Comparison of ENCODE assay signal across 19 mouse cellular contexts in the genomic region with DNA sequence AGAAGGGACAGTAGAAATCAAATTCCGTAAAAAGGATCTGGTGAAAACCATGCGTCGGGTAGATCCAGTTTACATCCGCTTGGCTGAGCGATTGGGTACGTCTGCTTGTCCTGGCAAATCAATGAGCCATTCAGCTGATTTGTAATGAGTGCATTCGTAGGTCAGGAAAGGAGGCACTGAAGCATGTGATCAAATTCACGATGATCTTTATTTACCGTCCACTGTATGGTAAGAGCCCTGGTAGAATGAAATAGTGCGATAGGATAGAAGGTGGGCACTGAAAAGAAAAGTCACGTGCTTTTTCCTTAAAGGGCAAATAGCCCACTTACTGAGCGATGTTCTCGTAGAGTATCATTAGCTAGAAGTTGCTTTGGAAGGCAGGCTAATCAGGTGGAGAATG.
DNase-seq lines count a peak whose midpoint lies in the region; ATAC-seq lines count a peak whose summit lies in the region.
"Had no signal": no experiment of that assay in that cellular context is flagged by ENCODE, and none has a peak within 500 bp of the region (broad histone marks: within the 10 kb centered on the region; RNA-seq: fewer than 3 reads in every experiment).

No protein-coding gene starts in this region.

- H3K27ac ChIP-seq in embryonic facial prominence, embryonic 14.5 days (replicated peaks; ENCODE audit: low read depth, low read length): no peak overlapping the region
- no peak overlapping the region for H3K27ac ChIP-seq in embryonic facial prominence, embryonic 10.5 days (replicated peaks)
- peak overlapping the region; percentile 25 for H3K27ac ChIP-seq in midbrain, embryonic 11.5 days (ENCODE audit: low read depth, low read length)
- no peak overlapping the region for H3K27ac ChIP-seq in midbrain, embryonic 16.5 days (ENCODE audit: low read length)
- peak overlapping the region; percentile 29; the same call in 1 of the 2 replicates for H3K27ac ChIP-seq in hindbrain, embryonic 14.5 days
- H3K27ac ChIP-seq: heart, embryonic 13.5 days had no signal

- no peak overlapping the region for H3K4me3 ChIP-seq in embryonic facial prominence, embryonic 14.5 days (ENCODE audit: low read depth, low read length)
- no peak overlapping the region for H3K4me3 ChIP-seq in embryonic facial prominence, embryonic 10.5 days
- H3K4me3 ChIP-seq in midbrain, embryonic 11.5 days (ENCODE audit: low read depth, low read length): no peak overlapping the region
- H3K4me3 ChIP-seq in midbrain, embryonic 16.5 days (ENCODE audit: low read depth, low read length): no peak overlapping the region
- no peak overlapping the region for H3K4me3 ChIP-seq in hindbrain, embryonic 14.5 days (replicated peaks; ENCODE audit: low read length)
- H3K4me3 ChIP-seq: heart, embryonic 13.5 days had no signal

- no peak for ATAC-seq in embryonic facial prominence, embryonic 14.5 days (ENCODE audit: low read depth)
- no peak for ATAC-seq in midbrain, embryonic 11.5 days (ENCODE audit: low FRiP score)
- no peak for ATAC-seq in midbrain, embryonic 16.5 days
- ATAC-seq in hindbrain, embryonic 14.5 days (ENCODE audit: low FRiP score): no peak
- ATAC-seq: Patski had no signal

- H3K9ac ChIP-seq in embryonic facial prominence, embryonic 14.5 days (ENCODE audit: low read depth, low read length): no peak overlapping the region
- H3K9ac ChIP-seq in midbrain, embryonic 11.5 days (ENCODE audit: low read length): no peak overlapping the region
- no peak overlapping the region for H3K9ac ChIP-seq in midbrain, embryonic 16.5 days (ENCODE audit: low read depth, low read length)
- H3K9ac ChIP-seq in hindbrain, embryonic 14.5 days: no peak overlapping the region
- H3K9ac ChIP-seq: heart, embryonic 13.5 days had no signal

- H3K36me3 ChIP-seq in embryonic facial prominence, embryonic 14.5 days (ENCODE audit: control insufficient read depth, insufficient read depth, low read length): peaks cover 27% of the 10 kb centered on the region; the same call in 1 of the 2 replicates
- H3K36me3 ChIP-seq in embryonic facial prominence, embryonic 10.5 days (replicated peaks): peaks cover 51% of the 10 kb centered on the region
- H3K36me3 ChIP-seq in midbrain, embryonic 11.5 days (ENCODE audit: control insufficient read depth, insufficient read depth, low read length): peaks cover 5% of the 10 kb centered on the region; the same call in 1 of the 2 replicates
- peaks cover 2% of the 10 kb centered on the region for H3K36me3 ChIP-seq in midbrain, embryonic 16.5 days (ENCODE audit: control insufficient read depth, insufficient read depth, low read length)
- peaks cover 18% of the 10 kb centered on the region for H3K36me3 ChIP-seq in hindbrain, embryonic 14.5 days (replicated peaks; ENCODE audit: control insufficient read depth, insufficient read depth)

- H3K4me1 ChIP-seq in embryonic facial prominence, embryonic 14.5 days (ENCODE audit: control insufficient read depth, insufficient read depth, low read length): no peaks in the 10 kb centered on the region
- peaks cover 5% of the 10 kb centered on the region; the same call in 1 of the 2 replicates for H3K4me1 ChIP-seq in embryonic facial prominence, embryonic 10.5 days
- peaks cover 9% of the 10 kb centered on the region for H3K4me1 ChIP-seq in midbrain, embryonic 11.5 days (ENCODE audit: control insufficient read depth, insufficient read depth, low read length)
- peaks cover 2% of the 10 kb centered on the region; the same call in 1 of the 2 replicates for H3K4me1 ChIP-seq in midbrain, embryonic 16.5 days (ENCODE audit: control insufficient read depth, insufficient read depth, low read length)
- H3K4me1 ChIP-seq in hindbrain, embryonic 14.5 days (replicated peaks; ENCODE audit: control insufficient read depth, insufficient read depth, low read length): peaks cover 13% of the 10 kb centered on the region
- H3K4me1 ChIP-seq: heart, embryonic 13.5 days had no signal

- H3K4me2 ChIP-seq in embryonic facial prominence, embryonic 14.5 days (ENCODE audit: low read depth, low read length): no peak overlapping the region
- no peak overlapping the region for H3K4me2 ChIP-seq in midbrain, embryonic 11.5 days
- H3K4me2 ChIP-seq in midbrain, embryonic 16.5 days (ENCODE audit: low read length): no peak overlapping the region
- no peak overlapping the region for H3K4me2 ChIP-seq in hindbrain, embryonic 14.5 days (replicated peaks)
- H3K4me2 ChIP-seq: heart, embryonic 13.5 days had no signal

- peak; percentile 26 for DNase-seq in embryonic facial prominence, embryonic 14.5 days (ENCODE audit: low spot score)
- DNase-seq in embryonic facial prominence, embryonic 10.5 days (ENCODE audit: low spot score): no peak
- DNase-seq in midbrain, embryonic 11.5 days (ENCODE audit: low spot score, missing footprints): no peak
- no peak for DNase-seq in hindbrain, embryonic 14.5 days (ENCODE audit: low spot score)
- DNase-seq in retina, postnatal 1 day: peak; percentile 81
- no peak for DNase-seq in thymus, postnatal 25 days
- DNase-seq in ovary, postnatal 14 days (ENCODE audit: low spot score): no peak
- DNase-seq: cerebellum, adult 11-12 months; cerebellum, postnatal 36 days; gastrocnemius, postnatal 36 days; heart, postnatal 4 days; kidney, adult 18-20 months; kidney, postnatal 4 days; lung, adult 2 months; lung, postnatal 4 days; thymus, adult 18-20 months had no signal

- 81% methylated on average over 13 of the region's 13 CpGs for WGBS in embryonic facial prominence, embryonic 14.5 days
- 73% methylated on average over 13 of the region's 13 CpGs for WGBS in embryonic facial prominence, embryonic 10.5 days
- 52% methylated on average over 13 of the region's 13 CpGs for WGBS in midbrain, embryonic 11.5 days
- 45% methylated on average over 13 of the region's 13 CpGs for WGBS in midbrain, embryonic 16.5 days
- 31% methylated on average over 13 of the region's 13 CpGs for WGBS in hindbrain, embryonic 14.5 days

- H3K27me3 ChIP-seq in embryonic facial prominence, embryonic 14.5 days (replicated peaks; ENCODE audit: control insufficient read depth, insufficient read depth, low read length): no peaks in the 10 kb centered on the region
- no peaks in the 10 kb centered on the region for H3K27me3 ChIP-seq in embryonic facial prominence, embryonic 10.5 days (replicated peaks; ENCODE audit: low read depth, poor library complexity, severe bottlenecking)
- H3K27me3 ChIP-seq in midbrain, embryonic 11.5 days (ENCODE audit: control insufficient read depth, insufficient read depth, low read length): no peaks in the 10 kb centered on the region
- H3K27me3 ChIP-seq in midbrain, embryonic 16.5 days (ENCODE audit: control insufficient read depth, insufficient read depth, low read depth, low read length): no peaks in the 10 kb centered on the region
- no peaks in the 10 kb centered on the region for H3K27me3 ChIP-seq in hindbrain, embryonic 14.5 days (ENCODE audit: control insufficient read depth, insufficient read depth, low read length)
- H3K27me3 ChIP-seq: heart, embryonic 13.5 days; Patski had no signal

- no peaks in the 10 kb centered on the region for H3K9me3 ChIP-seq in embryonic facial prominence, embryonic 14.5 days (ENCODE audit: control insufficient read depth, low read length)
- H3K9me3 ChIP-seq in embryonic facial prominence, embryonic 10.5 days: no peaks in the 10 kb centered on the region
- no peaks in the 10 kb centered on the region for H3K9me3 ChIP-seq in midbrain, embryonic 11.5 days (ENCODE audit: control insufficient read depth, low read length)
- no peaks in the 10 kb centered on the region for H3K9me3 ChIP-seq in midbrain, embryonic 16.5 days (replicated peaks; ENCODE audit: control insufficient read depth, low read length, poor library complexity, severe bottlenecking)
- no peaks in the 10 kb centered on the region for H3K9me3 ChIP-seq in hindbrain, embryonic 14.5 days (ENCODE audit: control insufficient read depth, low read length)
- H3K9me3 ChIP-seq: heart, embryonic 13.5 days had no signal

Comparison
In these comparisons a context has a peak if more than half of its experiments do, and no peak if none do; other contexts are left out.
1. DNase-seq: peak in embryonic facial prominence, embryonic 14.5 days (single experiment) and retina, postnatal 1 day (single experiment); none in embryonic facial prominence, embryonic 10.5 days (single experiment), midbrain, embryonic 11.5 days (single experiment), hindbrain, embryonic 14.5 days (single experiment), thymus, postnatal 25 days (single experiment) and ovary, postnatal 14 days (single experiment).
2. H3K27ac ChIP-seq: peak in midbrain, embryonic 11.5 days (single experiment) and hindbrain, embryonic 14.5 days (single experiment); none in embryonic facial prominence, embryonic 14.5 days (single experiment), embryonic facial prominence, embryonic 10.5 days (single experiment) and midbrain, embryonic 16.5 days (single experiment).